Mouse (Mus musculus) heart, embryonic 13.5 days (tissue): ENCODE measurements around the gene Syn1. TPM values are rescaled to one million over a fixed set of nuclear protein-coding genes. Genes with fewer than 3 reads are reported as not detected.

ENCODE experiments used
- microRNA-seq: library from miRNA; unstranded; fragments of <30 nt; microRNA quantifications from one replicate; pipeline ENCODE4, GENCODE M21; 2016
- polyA plus RNA-seq: library from polyadenylated mRNA; unstranded; fragments of >200 nt; fragmentation: Nextera tagmentation; extraction: Ambion mirVana; gene quantifications from 2 replicates; pipeline ENCODE4 v1.2.1, GENCODE M21; 2015

Gene Syn1
- polyA plus RNA-seq, 1 experiment from 2014 or later = 0.15 TPM

Small RNA genes lying within 50 kb of the gene (microRNA-seq; reads per million reads assigned to microRNA genes)
- not detected for gene Gm24824
- not detected for gene Mir5617

Other genes with a start within 250 kb of the Syn1 start
- gene Cdk16, start 233.1 kb downstream of the Syn1 start, polyA plus RNA-seq = 99.7 and 107 TPM in 2 replicates
- gene Usp11, start 217.1 kb downstream of the Syn1 start, polyA plus RNA-seq = 34.9 and 36.1 TPM in 2 replicates
- gene Araf, start 123.2 kb downstream of the Syn1 start, polyA plus RNA-seq = 90.5 and 108 TPM in 2 replicates
- gene Timp1, start 50.8 kb downstream of the Syn1 start, polyA plus RNA-seq = 32.4 and 35.9 TPM in 2 replicates
- 2.5 and 3.8 TPM in 2 replicates for gene Cfp, start 10.6 kb upstream of the Syn1 start, polyA plus RNA-seq
- 9.9 and 11.1 TPM in 2 replicates for gene Elk1, start 29.6 kb upstream of the Syn1 start, polyA plus RNA-seq
- 46.6 and 56.5 TPM in 2 replicates for gene Uxt, start 41.0 kb upstream of the Syn1 start, polyA plus RNA-seq
- gene Zfp182, start 141.3 kb upstream of the Syn1 start, polyA plus RNA-seq = 3.3 and 3.5 TPM in 2 replicates
- not detected in 2 replicates for gene Spaca5, start 147.4 kb upstream of the Syn1 start, polyA plus RNA-seq
- 0.60 and 1.2 TPM in 2 replicates for gene Zfp300, start 168.5 kb upstream of the Syn1 start, polyA plus RNA-seq
- not detected in 2 replicates for gene Ssxa1, start 194.8 kb upstream of the Syn1 start, polyA plus RNA-seq